Comparison of ENCODE assay signal across 24 mouse cellular contexts in genomic region chr5:97279455-97279854, GRCm38 (mm10).
"Had no signal": no experiment of that assay in that cellular context is flagged by ENCODE, and none has a peak within 500 bp of the region (broad histone marks: within the 10 kb centered on the region; RNA-seq: fewer than 3 reads in every experiment).

No protein-coding gene starts in this region.

- H3K27me3 ChIP-seq: heart, embryonic 12.5 days; hindbrain, embryonic 12.5 days; intestine, embryonic 15.5 days; limb, embryonic 15.5 days had no signal

- ATAC-seq: forebrain, postnatal 0 days; hindbrain, embryonic 16.5 days; inflammation-experienced regulatory T-cells, adult 6 months; intestine, embryonic 15.5 days; intestine, postnatal 0 days had no signal

- H3K27ac ChIP-seq: heart, adult 2 months; hindbrain, embryonic 10.5 days; hindbrain, embryonic 12.5 days; hindbrain, embryonic 14.5 days; intestine, embryonic 15.5 days; layer of hippocampus, adult 2 months; limb, embryonic 13.5 days; limb, embryonic 15.5 days had no signal

- H3K4me1 ChIP-seq: heart, embryonic 12.5 days; hindbrain, embryonic 10.5 days; limb, embryonic 15.5 days had no signal

- H3K9ac ChIP-seq: forebrain, postnatal 0 days; heart, embryonic 12.5 days; hindbrain, embryonic 12.5 days; hindbrain, embryonic 14.5 days; intestine, embryonic 15.5 days; limb, embryonic 13.5 days; limb, embryonic 15.5 days had no signal

- DNase-seq: forebrain, postnatal 0 days; gastrocnemius, postnatal 14 days; gastrocnemius, postnatal 36 days; heart, adult 2 months; heart, postnatal 10 days; heart, postnatal 4 days; kidney, adult 18-20 months; kidney, adult 8-10 months; kidney, postnatal 10 days; kidney, postnatal 25 days; kidney, postnatal 4 days; layer of hippocampus, postnatal 36 days; left cerebral cortex, postnatal 4 days had no signal

- H3K4me2 ChIP-seq: heart, embryonic 12.5 days; hindbrain, embryonic 12.5 days; hindbrain, embryonic 14.5 days; intestine, embryonic 15.5 days; limb, embryonic 13.5 days; limb, embryonic 15.5 days had no signal

- H3K9me3 ChIP-seq: hindbrain, embryonic 10.5 days; hindbrain, embryonic 12.5 days; intestine, embryonic 15.5 days; limb, embryonic 13.5 days; limb, embryonic 15.5 days had no signal

- H3K36me3 ChIP-seq: heart, embryonic 12.5 days; hindbrain, embryonic 10.5 days; hindbrain, embryonic 12.5 days; intestine, embryonic 15.5 days; limb, embryonic 13.5 days; limb, embryonic 15.5 days had no signal

- H3K4me3 ChIP-seq: heart, adult 2 months; heart, embryonic 12.5 days; hindbrain, embryonic 10.5 days; hindbrain, embryonic 12.5 days; intestine, embryonic 15.5 days; layer of hippocampus, adult 2 months; limb, embryonic 13.5 days; limb, embryonic 15.5 days had no signal
